Mouse (Mus musculus): ENCODE results near the gene 4931409K22Rik. TPM values are rescaled to one million over a fixed set of nuclear protein-coding genes. Genes with fewer than 3 reads are reported as not detected.

The 4931409K22Rik gene
- polyA plus RNA-seq, 1 experiment from 2014 or later: 0.13 TPM

- Histone ChIP-seq H3K9me3 (replicated peaks; ENCODE audit: control insufficient read depth, low read length) (no peaks in the 10 kb centered on the region), H3K27me3 (ENCODE audit: control insufficient read depth, insufficient read depth, low read length) (peaks cover 17% of the 10 kb centered on the region; the same call in 1 of the 2 replicates), H3K9ac (ENCODE audit: low read length) (no peak overlapping the region), H3K4me2 (ENCODE audit: low read depth, low read length) (no peak overlapping the region), H3K4me1 (ENCODE audit: control insufficient read depth, insufficient read depth, low read length) (peaks cover 7% of the 10 kb centered on the region; the same call in 1 of the 2 replicates), H3K27ac (ENCODE audit: low read length) (no peak overlapping the region), H3K36me3 (ENCODE audit: control insufficient read depth, insufficient read depth, low read length) (peaks cover 33% of the 10 kb centered on the region), H3K4me3 (replicated peaks; ENCODE audit: low read length) (no peak overlapping the region)
- no peak for ATAC-seq (ENCODE audit: insufficient read depth, low FRiP score)
- 78% methylated on average over 11 of the region's 11 CpGs for WGBS
These were observed 55.8 kb downstream of the 4931409K22Rik start for GRCm38 (mm10) chr5:24500851-24501250.

- ATAC-seq (ENCODE audit: insufficient read depth, low FRiP score): no peak
These were observed 57.5 kb downstream of the 4931409K22Rik start for GRCm38 (mm10) chr5:24499113-24499512.

GRCm38 (mm10) chr5:24497526-24497925, 59.1 kb downstream of the 4931409K22Rik start:
- WGBS: 79% methylated on average over 12 of the region's 12 CpGs
- no peaks in the 10 kb centered on the region for H3K4me1 ChIP-seq (ENCODE audit: control insufficient read depth, insufficient read depth, low read length)
- H3K9me3 ChIP-seq (replicated peaks; ENCODE audit: control insufficient read depth, low read length): no peaks in the 10 kb centered on the region
- no peak overlapping the region for H3K4me2 ChIP-seq (ENCODE audit: low read depth, low read length)
- no peak for ATAC-seq (ENCODE audit: insufficient read depth, low FRiP score)
- peaks cover 46% of the 10 kb centered on the region for H3K36me3 ChIP-seq (ENCODE audit: control insufficient read depth, insufficient read depth, low read length)
- no peak overlapping the region for H3K27ac ChIP-seq (ENCODE audit: low read length)
- no peak overlapping the region for H3K9ac ChIP-seq (ENCODE audit: low read length)
- H3K4me3 ChIP-seq (replicated peaks; ENCODE audit: low read length): no peak overlapping the region
- H3K27me3 ChIP-seq (ENCODE audit: control insufficient read depth, insufficient read depth, low read length): no peaks in the 10 kb centered on the region

More at GRCm38 (mm10) chr5:24499113-24499512, 57.5 kb downstream of the 4931409K22Rik start:
- peaks cover 41% of the 10 kb centered on the region for H3K36me3 ChIP-seq (ENCODE audit: control insufficient read depth, insufficient read depth, low read length)
- H3K9me3 ChIP-seq (replicated peaks; ENCODE audit: control insufficient read depth, low read length): no peaks in the 10 kb centered on the region
- H3K4me2 ChIP-seq (ENCODE audit: low read depth, low read length): no peak overlapping the region
- no peaks in the 10 kb centered on the region for H3K4me1 ChIP-seq (ENCODE audit: control insufficient read depth, insufficient read depth, low read length)
- H3K9ac ChIP-seq (ENCODE audit: low read length): no peak overlapping the region
- H3K27me3 ChIP-seq (ENCODE audit: control insufficient read depth, insufficient read depth, low read length): 0 out of 2 replicates have a peak, but pooled peaks cover 6% of the 10 kb centered on the region
- H3K27ac ChIP-seq (ENCODE audit: low read length): no peak overlapping the region
- H3K4me3 ChIP-seq (replicated peaks; ENCODE audit: low read length): no peak overlapping the region
- WGBS: 83% methylated on average over 10 of the region's 10 CpGs

- H3K27ac ChIP-seq (ENCODE audit: low read length): no peak overlapping the region
- WGBS: 76% methylated on average over 6 of the region's 6 CpGs
- H3K9ac ChIP-seq (ENCODE audit: low read length): no peak overlapping the region
- no peak overlapping the region for H3K4me2 ChIP-seq (ENCODE audit: low read depth, low read length)
- no peak overlapping the region for H3K4me3 ChIP-seq (replicated peaks; ENCODE audit: low read length)
- H3K4me1 ChIP-seq (ENCODE audit: control insufficient read depth, insufficient read depth, low read length): no peaks in the 10 kb centered on the region
- no peaks in the 10 kb centered on the region for H3K27me3 ChIP-seq (ENCODE audit: control insufficient read depth, insufficient read depth, low read length)
- peaks cover 49% of the 10 kb centered on the region for H3K36me3 ChIP-seq (ENCODE audit: control insufficient read depth, insufficient read depth, low read length)
- H3K9me3 ChIP-seq (replicated peaks; ENCODE audit: control insufficient read depth, low read length): no peaks in the 10 kb centered on the region
- no peak for ATAC-seq (ENCODE audit: insufficient read depth, low FRiP score)
These were observed 59.9 kb downstream of the 4931409K22Rik start for GRCm38 (mm10) chr5:24496756-24497155.

- ATAC-seq (ENCODE audit: insufficient read depth, low FRiP score): no peak
- H3K4me2 ChIP-seq (ENCODE audit: low read depth, low read length): no peak overlapping the region
- WGBS: 87% methylated on average over 15 of the region's 15 CpGs
These were observed 61.6 kb downstream of the 4931409K22Rik start for GRCm38 (mm10) chr5:24495019-24495418.

More at GRCm38 (mm10) chr5:24495019-24495418, 61.6 kb downstream of the 4931409K22Rik start:
- Histone ChIP-seq H3K36me3 (ENCODE audit: control insufficient read depth, insufficient read depth, low read length) (peaks cover 46% of the 10 kb centered on the region), H3K4me1 (ENCODE audit: control insufficient read depth, insufficient read depth, low read length) (no peaks in the 10 kb centered on the region), H3K4me3 (replicated peaks; ENCODE audit: low read length) (no peak overlapping the region), H3K27ac (ENCODE audit: low read length) (no peak overlapping the region), H3K9me3 (replicated peaks; ENCODE audit: control insufficient read depth, low read length) (no peaks in the 10 kb centered on the region), H3K9ac (ENCODE audit: low read length) (no peak overlapping the region), H3K27me3 (ENCODE audit: control insufficient read depth, insufficient read depth, low read length) (no peaks in the 10 kb centered on the region)

MicroRNAs encoded within 50 kb of the gene (microRNA counts, 519-probe panel; counts per million panel counts)
- microRNA mmu-miR-671-3p: 1,501 counts per million, percentile 17 among the panel's probes with 10 or more counts
- microRNA mmu-miR-671-5p: not detected

Small RNAs within 50 kb of the gene (microRNA-seq; reads per million reads assigned to microRNA genes)
- gene Mir671: 387 reads per million, percentile 68 among the genes with 10 or more reads in this experiment

Other genes with a start within 250 kb of the 4931409K22Rik start
- 5.6 and 6.5 TPM in 2 replicates for gene Kcnh2, start 205.2 kb downstream of the 4931409K22Rik start, polyA plus RNA-seq (2015; fragmentation: Nextera tagmentation; extraction: Ambion mirVana)
- 6.5 and 7.3 TPM in 2 replicates for gene Nos3, start 192.0 kb downstream of the 4931409K22Rik start, polyA plus RNA-seq (2015; fragmentation: Nextera tagmentation; extraction: Ambion mirVana)
- 4.2 and 5.9 TPM in 2 replicates for gene Atg9b, start 164.7 kb downstream of the 4931409K22Rik start, polyA plus RNA-seq (2015; fragmentation: Nextera tagmentation; extraction: Ambion mirVana)
- 48.4 and 61.7 TPM in 2 replicates for gene Abcb8, start 163.1 kb downstream of the 4931409K22Rik start, polyA plus RNA-seq (2015; fragmentation: Nextera tagmentation; extraction: Ambion mirVana)
- gene Asic3, start 143.4 kb downstream of the 4931409K22Rik start, polyA plus RNA-seq (2015; fragmentation: Nextera tagmentation; extraction: Ambion mirVana): 0.23 and 0.52 TPM in 2 replicates
- 44.9 TPM in 2 replicates for gene Cdk5, start 133.3 kb downstream of the 4931409K22Rik start, polyA plus RNA-seq (2015; fragmentation: Nextera tagmentation; extraction: Ambion mirVana)
- 46.5 and 51.8 TPM in 2 replicates for gene Slc4a2, start 133.0 kb downstream of the 4931409K22Rik start, polyA plus RNA-seq (2015; fragmentation: Nextera tagmentation; extraction: Ambion mirVana)
- 93.4 and 94.4 TPM in 2 replicates for gene Fastk, start 111.5 kb downstream of the 4931409K22Rik start, polyA plus RNA-seq (2015; fragmentation: Nextera tagmentation; extraction: Ambion mirVana)
- gene Tmub1, start 109.0 kb downstream of the 4931409K22Rik start, polyA plus RNA-seq (2015; fragmentation: Nextera tagmentation; extraction: Ambion mirVana): 23.5 and 27.0 TPM in 2 replicates
- gene Agap3, start 104.6 kb downstream of the 4931409K22Rik start, polyA plus RNA-seq (2015; fragmentation: Nextera tagmentation; extraction: Ambion mirVana): 13.0 and 14.7 TPM in 2 replicates
- not detected in 2 replicates for gene Gbx1, start 29.6 kb downstream of the 4931409K22Rik start, polyA plus RNA-seq (2015; fragmentation: Nextera tagmentation; extraction: Ambion mirVana)
- gene Asb10, start 15.8 kb downstream of the 4931409K22Rik start, polyA plus RNA-seq (2015; fragmentation: Nextera tagmentation; extraction: Ambion mirVana): 0.24 and 0.58 TPM in 2 replicates
- gene Abcf2, start 20.7 kb upstream of the 4931409K22Rik start, polyA plus RNA-seq (2015; fragmentation: Nextera tagmentation; extraction: Ambion mirVana): 81.7 and 81.9 TPM in 2 replicates
- gene Chpf2, start 29.9 kb upstream of the 4931409K22Rik start, polyA plus RNA-seq (2015; fragmentation: Nextera tagmentation; extraction: Ambion mirVana): 21.8 and 23.9 TPM in 2 replicates
- gene Smarcd3, start 67.6 kb upstream of the 4931409K22Rik start, polyA plus RNA-seq (2015; fragmentation: Nextera tagmentation; extraction: Ambion mirVana): 13.1 and 17.1 TPM in 2 replicates
- gene Nub1, start 128.7 kb upstream of the 4931409K22Rik start, polyA plus RNA-seq (2015; fragmentation: Nextera tagmentation; extraction: Ambion mirVana): 31.9 and 32.0 TPM in 2 replicates
- 8.1 TPM in 2 replicates for gene Wdr86, start 173.9 kb upstream of the 4931409K22Rik start, polyA plus RNA-seq (2015; fragmentation: Nextera tagmentation; extraction: Ambion mirVana)
- 2.7 and 2.9 TPM in 2 replicates for gene Crygn, start 201.2 kb upstream of the 4931409K22Rik start, polyA plus RNA-seq (2015; fragmentation: Nextera tagmentation; extraction: Ambion mirVana)

Measured in stomach, embryonic 16.5 days (tissue).